Mouse (Mus musculus) kidney, embryonic 14.5 days (tissue): ENCODE data around the gene Themis3. TPM values are rescaled to one million over a fixed set of nuclear protein-coding genes. Genes with fewer than 3 reads are reported as not detected.
A peak's percentile ranks its signal among the peaks of the same experiment; 100 is the strongest.

Experiments used
- ATAC-seq: fragments of 200-750 bp; cut with Nextera tagmentation; 2 replicates; pipeline ENCODE4 v1.8.0; 2017; ENCODE audit warnings: moderate number of reproducible peaks, mild to moderate bottlenecking, moderate TSS enrichment, moderate library complexity; ENCODE audit not compliant: low FRiP score, low TSS enrichment
- H3K27ac ChIP-seq: fragments of 300-500 bp; sonication (generic); 2 replicates; pipeline ENCODE4 v1.5.1; 2014; ENCODE audit warnings: low read depth, mild to moderate bottlenecking, low read length, moderate library complexity, mixed read lengths
- H3K27me3 ChIP-seq: fragments of 300-500 bp; sonication (generic); 2 replicates; pipeline ENCODE4 v1.6.1; 2014; ENCODE audit warnings: mild to moderate bottlenecking, low read length; ENCODE audit not compliant: control insufficient read depth, insufficient read depth
- H3K36me3 ChIP-seq: fragments of 300-500 bp; sonication (generic); 2 replicates; pipeline ENCODE4 v1.6.1; 2014; ENCODE audit warnings: low read length, mixed read lengths; ENCODE audit not compliant: control insufficient read depth, insufficient read depth
- H3K4me1 ChIP-seq: fragments of 300-500 bp; sonication (generic); 2 replicates; pipeline ENCODE4 v1.6.1; 2014; ENCODE audit warnings: low read length, mixed read lengths; ENCODE audit not compliant: control insufficient read depth, insufficient read depth
- H3K4me2 ChIP-seq: fragments of 300-500 bp; sonication (generic); replicated peaks from 2 replicates; pipeline ENCODE4 v1.6.1; 2014; ENCODE audit warnings: low read depth, mild to moderate bottlenecking, low read length
- H3K4me3 ChIP-seq: fragments of 300-500 bp; sonication (generic); 2 replicates; pipeline ENCODE4 v1.5.1; 2014; ENCODE audit warnings: mild to moderate bottlenecking, low read length
- H3K9ac ChIP-seq: fragments of 300-500 bp; sonication (generic); 2 replicates; pipeline ENCODE4 v1.6.1; 2014; ENCODE audit warnings: low read depth, mild to moderate bottlenecking, low read length, moderate library complexity
- H3K9me3 ChIP-seq: fragments of 300-500 bp; sonication (generic); 2 replicates; pipeline ENCODE4 v1.6.1; 2016; ENCODE audit warnings: low read length; ENCODE audit not compliant: control insufficient read depth
- WGBS: fragments of 180-500 bp; shearing (Covaris S2); extraction: QIAGEN DNeasy Blood & Tissue Kit; methylation state at CpG from one replicate; pipeline ENCODE4 v1.1.7; 2014; 5-methylcytosine and 5-hydroxymethylcytosine counted together
- polyA plus RNA-seq: library from polyadenylated mRNA; unstranded; fragments of >200 nt; fragmentation: Nextera tagmentation; extraction: Ambion mirVana; gene quantifications from 2 replicates; pipeline ENCODE4 v1.2.1, GENCODE M21; 2014

Gene Themis3
- polyA plus RNA-seq, 1 experiment from 2014 or later: 0.14 TPM

DNA sequence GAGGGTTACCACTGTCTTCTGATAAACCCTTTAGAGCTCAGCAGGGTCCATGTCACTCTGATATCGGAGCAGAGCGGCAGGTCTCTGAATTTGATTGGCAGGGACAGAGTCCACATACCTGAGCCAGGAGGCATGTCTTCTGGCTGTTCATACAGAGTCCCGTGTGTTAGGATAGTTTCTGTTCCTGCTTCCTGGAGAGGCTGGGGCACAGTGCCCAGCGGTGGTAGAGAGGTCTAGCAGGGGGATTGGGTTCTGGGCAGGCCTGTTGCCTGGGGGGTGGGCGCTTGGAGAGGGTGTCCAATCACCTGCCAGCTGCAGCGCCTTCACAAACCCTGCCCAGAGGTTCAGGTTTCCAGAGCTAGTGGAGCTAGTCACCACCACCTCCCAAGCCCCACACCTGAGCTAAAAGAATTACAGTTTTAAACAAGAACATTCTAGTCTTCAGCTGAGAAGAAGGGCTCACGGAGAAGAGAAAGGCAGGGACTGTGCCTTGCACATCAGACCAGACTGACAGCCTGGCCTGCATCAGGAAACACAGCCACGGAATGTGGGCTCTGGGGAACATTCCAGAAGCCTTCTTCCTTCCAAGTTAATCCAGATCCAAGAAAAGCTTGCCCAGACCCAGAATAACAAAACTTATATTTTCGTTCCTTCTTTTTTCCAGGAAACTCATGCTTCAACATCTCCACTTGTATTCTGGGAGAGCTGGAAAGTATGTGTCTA lies 3.9 kb downstream of the Themis3 start:
- H3K36me3 ChIP-seq: no peaks in the 10 kb centered on the region
- H3K27me3 ChIP-seq: no peaks in the 10 kb centered on the region
- H3K9me3 ChIP-seq: no peaks in the 10 kb centered on the region
- ATAC-seq: peak; percentile 76; the same call in 1 of the 2 replicates
- no peak overlapping the region for H3K4me3 ChIP-seq
- no peak overlapping the region for H3K27ac ChIP-seq
- no peak overlapping the region for H3K4me2 ChIP-seq
- 61% methylated on average over 9 of the region's 9 CpGs for WGBS
- H3K4me1 ChIP-seq: no peaks in the 10 kb centered on the region; the same call in 1 of the 2 replicates
- no peak overlapping the region for H3K9ac ChIP-seq

DNA sequence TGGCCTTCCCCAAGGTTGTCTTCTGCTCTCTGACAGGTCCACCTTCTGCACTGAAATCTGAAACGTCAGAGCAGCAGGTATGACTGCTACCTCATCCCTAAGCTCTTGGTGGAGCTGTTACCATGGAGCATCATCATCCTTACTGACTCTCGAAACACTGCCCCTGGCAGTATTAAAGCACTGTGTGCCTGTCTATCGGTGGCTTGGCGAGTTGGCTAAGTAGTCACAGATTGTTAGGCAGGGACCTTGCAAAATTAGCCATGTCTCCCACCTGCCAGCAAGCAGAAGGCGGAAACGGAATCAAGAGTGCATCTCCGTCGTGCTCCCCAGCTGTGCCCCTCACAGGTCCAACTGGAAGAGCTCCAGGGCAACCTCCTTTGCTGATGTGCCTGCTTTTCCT lies 4.6 kb downstream of the Themis3 start:
- no peak overlapping the region for H3K27ac ChIP-seq
- H3K9ac ChIP-seq: no peak overlapping the region
- H3K4me3 ChIP-seq: no peak overlapping the region
- WGBS: 61% methylated on average over 8 of the region's 8 CpGs
- no peaks in the 10 kb centered on the region; the same call in 1 of the 2 replicates for H3K4me1 ChIP-seq
- no peaks in the 10 kb centered on the region for H3K36me3 ChIP-seq
- H3K9me3 ChIP-seq: no peaks in the 10 kb centered on the region
- no peak for ATAC-seq
- H3K27me3 ChIP-seq: no peaks in the 10 kb centered on the region
- H3K4me2 ChIP-seq: no peak overlapping the region

DNA sequence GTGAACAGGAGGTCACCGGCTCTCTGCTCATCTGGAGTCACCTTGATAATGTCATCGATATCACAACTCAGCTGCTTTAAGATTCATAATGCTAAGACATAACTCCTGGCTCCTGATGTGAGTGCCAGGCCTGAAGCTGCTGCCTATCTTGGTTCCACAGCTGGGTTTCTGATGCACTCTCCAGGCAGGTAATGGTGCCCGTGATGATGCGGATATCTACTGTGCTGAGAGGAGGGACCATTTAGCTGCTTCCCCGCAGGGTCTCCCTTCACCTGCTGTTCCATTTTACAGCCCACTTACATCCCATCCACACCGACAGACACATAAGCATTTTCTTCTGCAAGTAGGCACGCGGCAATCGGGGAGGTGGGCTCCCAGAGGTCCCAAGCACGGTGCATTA lies 7.7 kb downstream of the Themis3 start:
- no peaks in the 10 kb centered on the region for H3K9me3 ChIP-seq
- no peaks in the 10 kb centered on the region for H3K27me3 ChIP-seq
- no peak overlapping the region for H3K4me3 ChIP-seq
- ATAC-seq: no peak
- H3K9ac ChIP-seq: no peak overlapping the region
- 91% methylated on average over 10 of the region's 10 CpGs for WGBS
- H3K4me1 ChIP-seq: no peaks in the 10 kb centered on the region; the same call in 1 of the 2 replicates
- no peak overlapping the region for H3K27ac ChIP-seq
- no peaks in the 10 kb centered on the region for H3K36me3 ChIP-seq
- H3K4me2 ChIP-seq: no peak overlapping the region

DNA sequence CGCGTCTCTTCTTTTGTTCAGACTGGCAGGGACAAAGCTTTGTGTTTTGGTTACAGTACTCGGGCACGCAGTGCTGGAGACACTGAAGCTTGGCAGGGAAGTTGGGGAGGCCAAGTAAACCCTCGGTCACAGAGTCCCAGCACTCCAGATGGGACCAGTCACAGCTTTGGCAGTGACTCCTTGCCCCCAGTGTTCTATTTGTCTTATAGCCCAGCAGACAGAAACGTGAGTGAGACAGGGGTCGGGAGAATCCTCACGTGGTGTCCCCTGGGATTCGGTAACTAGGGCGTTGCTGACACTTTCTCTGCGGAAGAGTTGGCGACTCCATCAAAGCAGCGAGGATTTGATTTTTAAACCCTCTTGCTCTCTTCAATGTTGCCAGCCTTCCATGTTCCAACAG lies 8.3 kb downstream of the Themis3 start:
- Histone ChIP-seq H3K27ac (no peak overlapping the region), H3K4me2 (no peak overlapping the region), H3K9me3 (no peaks in the 10 kb centered on the region), H3K36me3 (no peaks in the 10 kb centered on the region), H3K4me1 (no peaks in the 10 kb centered on the region; the same call in 1 of the 2 replicates), H3K27me3 (no peaks in the 10 kb centered on the region), H3K4me3 (no peak overlapping the region), H3K9ac (no peak overlapping the region)
- WGBS: 67% methylated on average over 13 of the region's 13 CpGs
- no peak for ATAC-seq

DNA sequence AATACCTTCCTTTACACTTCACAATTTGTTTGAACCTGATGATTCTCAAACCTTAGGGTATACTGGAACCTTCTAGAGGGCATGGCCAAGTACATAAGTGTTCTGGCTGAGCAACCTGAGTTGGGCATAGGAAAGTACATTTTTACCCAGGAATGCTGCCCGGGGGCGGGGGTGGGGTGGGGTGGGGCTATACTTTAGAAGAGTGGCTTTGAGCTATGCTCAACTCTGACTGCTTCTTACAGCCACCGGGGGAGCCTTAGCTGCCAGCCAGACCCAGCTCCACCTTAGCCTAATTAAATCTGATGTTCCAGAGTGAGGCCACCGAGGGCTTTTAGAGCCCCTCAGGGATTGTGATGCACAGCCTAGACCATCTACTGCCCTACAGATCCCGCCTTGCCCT lies 13.4 kb downstream of the Themis3 start:
- ATAC-seq: no peak
- H3K36me3 ChIP-seq: no peaks in the 10 kb centered on the region
- no peak overlapping the region for H3K27ac ChIP-seq
- H3K4me1 ChIP-seq: no peaks in the 10 kb centered on the region
- H3K9me3 ChIP-seq: no peaks in the 10 kb centered on the region
- H3K4me3 ChIP-seq: no peak overlapping the region
- no peak overlapping the region for H3K4me2 ChIP-seq
- H3K9ac ChIP-seq: no peak overlapping the region
- no peaks in the 10 kb centered on the region for H3K27me3 ChIP-seq
- 64% methylated on average over 5 of the region's 5 CpGs for WGBS

DNA sequence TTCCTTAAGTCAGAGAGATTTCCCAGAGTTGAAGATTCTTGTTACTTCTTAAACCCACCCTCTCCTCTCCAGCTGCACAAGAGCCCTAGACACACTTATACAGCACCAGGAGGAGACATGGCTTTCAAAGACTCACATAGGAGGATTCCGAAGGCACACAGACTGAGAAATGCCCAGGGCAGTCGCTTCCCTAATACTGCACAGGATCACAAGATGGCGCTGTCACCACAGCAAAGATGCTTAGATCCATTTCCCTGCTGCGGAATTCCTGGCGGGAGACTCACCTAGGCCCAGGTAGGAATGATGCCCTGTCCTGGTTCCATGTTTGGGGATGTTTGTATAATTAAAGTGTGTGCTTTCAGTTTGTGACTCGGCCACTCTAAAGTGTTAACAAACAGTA lies 16.4 kb downstream of the Themis3 start:
- Histone ChIP-seq H3K4me3 (no peak overlapping the region), H3K4me2 (no peak overlapping the region), H3K9me3 (no peaks in the 10 kb centered on the region), H3K27me3 (no peaks in the 10 kb centered on the region), H3K9ac (no peak overlapping the region), H3K4me1 (no peaks in the 10 kb centered on the region), H3K27ac (no peak overlapping the region), H3K36me3 (no peaks in the 10 kb centered on the region)
- WGBS: 18% methylated on average over 6 of the region's 6 CpGs
- ATAC-seq: peak; percentile 32; the same call in 1 of the 2 replicates

DNA sequence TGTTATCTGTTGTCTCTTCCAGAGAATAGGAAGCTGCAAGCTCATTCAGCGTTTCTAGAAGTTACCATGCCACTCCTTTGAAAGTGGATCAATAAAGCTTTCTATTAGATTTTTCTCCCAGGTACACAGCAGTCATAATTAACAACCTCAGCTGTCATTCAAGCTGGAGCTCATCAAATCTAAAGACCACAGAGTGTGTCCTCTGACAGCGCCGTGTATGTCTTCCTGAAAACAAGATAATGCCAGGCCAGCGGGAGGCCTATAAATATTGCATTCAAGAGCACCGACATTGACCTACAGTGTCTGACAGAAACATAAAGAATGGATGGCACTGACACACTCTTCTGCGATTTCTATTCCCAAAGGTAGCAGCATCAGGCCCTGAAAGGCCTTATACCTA lies 16.9 kb downstream of the Themis3 start:
- H3K9ac ChIP-seq: no peak overlapping the region
- no peak for ATAC-seq
- WGBS: 78% methylated on average over 6 of the region's 6 CpGs

DNA sequence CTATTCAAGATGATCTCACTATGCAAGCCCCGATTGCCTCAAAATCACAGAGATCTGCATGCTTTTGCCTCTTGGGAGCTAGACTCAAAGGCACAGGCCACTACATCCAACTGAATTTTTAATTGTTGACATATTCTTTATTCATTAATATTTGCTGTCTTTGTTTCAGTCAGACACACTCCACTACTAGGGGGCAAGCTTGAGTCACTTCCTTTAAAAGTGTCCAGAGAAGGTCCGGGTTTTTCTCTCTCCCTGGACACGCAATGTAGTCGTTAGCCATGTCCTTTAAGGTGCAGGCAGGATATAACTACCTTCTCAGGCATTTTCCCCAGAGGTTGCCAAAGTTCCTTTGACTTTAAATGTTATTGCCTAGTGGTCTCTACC lies 21.8 kb downstream of the Themis3 start:
- ATAC-seq: no peak
- Histone ChIP-seq H3K36me3 (no peaks in the 10 kb centered on the region), H3K27ac (no peak overlapping the region), H3K4me3 (no peak overlapping the region), H3K4me1 (no peaks in the 10 kb centered on the region), H3K27me3 (no peaks in the 10 kb centered on the region), H3K9me3 (no peaks in the 10 kb centered on the region), H3K9ac (no peak overlapping the region), H3K4me2 (no peak overlapping the region)
- 64% methylated on average over 4 of the region's 4 CpGs for WGBS

More for the DNA sequence above, 16.9 kb downstream of the Themis3 start:
- H3K27ac ChIP-seq: no peak overlapping the region
- no peak overlapping the region for H3K4me3 ChIP-seq
- no peaks in the 10 kb centered on the region for H3K36me3 ChIP-seq
- H3K4me2 ChIP-seq: no peak overlapping the region
- H3K9me3 ChIP-seq: no peaks in the 10 kb centered on the region
- no peaks in the 10 kb centered on the region for H3K27me3 ChIP-seq
- no peaks in the 10 kb centered on the region for H3K4me1 ChIP-seq

DNA sequence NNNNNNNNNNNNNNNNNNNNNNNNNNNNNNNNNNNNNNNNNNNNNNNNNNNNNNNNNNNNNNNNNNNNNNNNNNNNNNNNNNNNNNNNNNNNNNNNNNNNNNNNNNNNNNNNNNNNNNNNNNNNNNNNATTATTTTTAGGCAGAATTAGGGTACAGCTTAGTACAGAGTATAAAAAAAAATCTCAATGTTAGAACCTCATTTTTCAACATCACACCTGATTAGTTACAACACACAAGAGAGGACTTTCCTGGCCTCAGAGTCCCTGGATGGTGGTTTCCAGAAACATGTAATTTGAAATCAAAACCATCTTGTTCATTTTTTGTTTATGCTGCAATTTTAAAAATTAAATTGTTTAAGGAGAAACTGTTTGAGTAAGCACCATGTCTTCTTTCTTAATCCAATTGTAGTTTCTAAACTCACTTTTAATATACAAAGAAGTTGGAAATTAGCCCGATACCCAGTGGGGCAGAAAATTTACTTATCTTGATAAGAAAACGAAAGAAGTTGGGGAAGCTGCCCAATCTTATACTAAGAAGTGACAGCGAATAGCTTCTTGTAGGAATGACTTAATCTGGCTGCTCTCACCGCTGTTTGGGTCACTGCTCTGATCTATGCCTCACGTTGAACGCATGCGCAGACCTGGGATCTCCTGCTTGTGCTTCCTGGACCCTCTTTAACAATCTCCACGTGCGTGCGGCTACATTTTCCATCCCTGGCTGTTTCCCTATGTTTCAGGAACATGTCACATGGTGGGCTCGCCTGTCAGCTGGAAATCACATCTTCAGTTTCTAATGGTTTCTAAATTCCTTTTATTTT lies 22.4 kb downstream of the Themis3 start:
- Histone ChIP-seq H3K27me3 (no peaks in the 10 kb centered on the region), H3K9ac (no peak overlapping the region), H3K4me2 (no peak overlapping the region), H3K4me1 (no peaks in the 10 kb centered on the region), H3K9me3 (no peaks in the 10 kb centered on the region), H3K4me3 (no peak overlapping the region), H3K27ac (no peak overlapping the region), H3K36me3 (no peaks in the 10 kb centered on the region)
- 77% methylated on average over 11 of the region's 11 CpGs for WGBS
- no peak for ATAC-seq
